ENCODE assay signal across 11 mouse cellular contexts in the genomic region with DNA sequence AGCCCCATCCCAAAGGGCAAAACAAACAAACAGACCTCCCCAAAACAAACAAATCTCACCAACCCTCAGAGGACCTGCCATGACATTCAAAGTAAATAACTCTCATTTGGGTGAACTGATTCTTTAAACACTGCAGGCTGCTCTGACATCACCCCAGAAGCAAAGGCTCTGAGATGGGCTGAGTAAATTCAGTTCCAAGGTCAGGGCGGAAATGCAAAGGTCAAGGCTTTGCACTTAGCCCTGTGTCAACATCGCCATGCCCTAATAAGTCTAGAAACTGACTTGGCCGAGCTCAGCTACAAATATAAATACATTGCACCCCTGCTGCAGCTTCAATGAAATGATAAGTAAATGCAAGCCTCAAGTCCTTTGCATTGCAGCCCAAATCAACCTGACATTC.
DNase-seq lines count a peak whose midpoint lies in the region; ATAC-seq and TF ChIP-seq lines count a peak whose summit lies in the region.
"Had no signal": no experiment of that assay in that cellular context is flagged by ENCODE, and none has a peak within 500 bp of the region (broad histone marks: within the 10 kb centered on the region; RNA-seq: fewer than 3 reads in every experiment).

No protein-coding gene starts in this region.

- H3K27me3 ChIP-seq in kidney, postnatal 0 days (ENCODE audit: insufficient read depth, low read length): no peaks in the 10 kb centered on the region
- no peaks in the 10 kb centered on the region for H3K27me3 ChIP-seq in liver, postnatal 0 days (ENCODE audit: insufficient read depth, low read length)
- no peaks in the 10 kb centered on the region for H3K27me3 ChIP-seq in cerebellum, adult 2 months (ENCODE audit: control insufficient read depth, insufficient read depth, low read length)
- no peaks in the 10 kb centered on the region for H3K27me3 ChIP-seq in midbrain, embryonic 14.5 days (ENCODE audit: control insufficient read depth, insufficient read depth, low read length)
- H3K27me3 ChIP-seq: neural tube, embryonic 12.5 days had no signal

- no peaks in the 10 kb centered on the region for H3K36me3 ChIP-seq in kidney, postnatal 0 days (ENCODE audit: insufficient read depth, low read length)
- H3K36me3 ChIP-seq in liver, postnatal 0 days (replicated peaks; ENCODE audit: insufficient read depth, low read length): no peaks in the 10 kb centered on the region
- no peaks in the 10 kb centered on the region for H3K36me3 ChIP-seq in midbrain, embryonic 14.5 days (ENCODE audit: control insufficient read depth, insufficient read depth, low read length)
- H3K36me3 ChIP-seq: midbrain, embryonic 10.5 days; neural tube, embryonic 12.5 days had no signal

- ATAC-seq in kidney, postnatal 0 days (replicated peaks; ENCODE audit: low FRiP score, low read depth): no peak; the same call in 1 of the 2 replicates
- peak; percentile 48; the same call in 1 of the 2 replicates for ATAC-seq in liver, postnatal 0 days
- ATAC-seq in midbrain, embryonic 14.5 days (ENCODE audit: low FRiP score, low TSS enrichment): no peak

- peak; percentile 63 for DNase-seq in R1 (ENCODE audit: low read depth, low spot score)
- peak; percentile 31 to 57 for DNase-seq in adrenal gland, adult 18-20 months (ENCODE audit: low spot score in 2 of 2)
- DNase-seq in kidney, postnatal 0 days (ENCODE audit: low spot score): peak; percentile 57
- DNase-seq in liver, postnatal 0 days: peak; percentile 29
- DNase-seq in left cerebral cortex, adult 2 months (ENCODE audit: extremely low spot score in 1 of 2, low spot score in 2 of 2): no peak
- DNase-seq in cerebellum, adult 2 months: no peak
- DNase-seq in midbrain, embryonic 14.5 days: no peak
- DNase-seq in c-Kit-positive CD71-positive TER-119-positive erythroid progenitor cells, embryonic 14.5 days (ENCODE audit: low spot score): no peak
- DNase-seq: cerebellum, adult 9-11 months had no signal

- TF ChIP-seq CTCF in kidney, postnatal 0 days (IDR thresholded peaks at IDR 0.05; ENCODE audit: low read depth): no peak
- no peak for TF ChIP-seq CTCF in liver, postnatal 0 days (IDR thresholded peaks at IDR 0.05; ENCODE audit: low read depth)
- TF ChIP-seq CTCF in left cerebral cortex, adult 2 months (IDR thresholded peaks at IDR 0.05): no peak
- no peak for TF ChIP-seq CTCF in cerebellum, adult 2 months (IDR thresholded peaks at IDR 0.05; ENCODE audit: borderline replicate concordance, insufficient read depth, low read depth, low read length)

- TF ChIP-seq POLR2A in cerebellum, adult 2 months (IDR thresholded peaks at IDR 0.05; ENCODE audit: borderline replicate concordance, insufficient read depth, low read length): no peak

- peaks cover 23% of the 10 kb centered on the region for H3K4me1 ChIP-seq in kidney, postnatal 0 days (replicated peaks; ENCODE audit: insufficient read depth, low read length)
- no peaks in the 10 kb centered on the region for H3K4me1 ChIP-seq in liver, postnatal 0 days (ENCODE audit: insufficient read depth)
- no peaks in the 10 kb centered on the region for H3K4me1 ChIP-seq in cerebellum, adult 2 months (ENCODE audit: control insufficient read depth, insufficient read depth, low read length)
- H3K4me1 ChIP-seq in midbrain, embryonic 14.5 days (ENCODE audit: control insufficient read depth, insufficient read depth, low read length): peaks cover 33% of the 10 kb centered on the region

- no peak overlapping the region for H3K27ac ChIP-seq in kidney, postnatal 0 days
- H3K27ac ChIP-seq in liver, postnatal 0 days (ENCODE audit: low read depth): peak overlapping the region; percentile 70
- H3K27ac ChIP-seq in left cerebral cortex, adult 2 months: no peak overlapping the region
- no peak overlapping the region for H3K27ac ChIP-seq in cerebellum, adult 2 months (ENCODE audit: insufficient read depth, low read length)
- no peak overlapping the region for H3K27ac ChIP-seq in midbrain, embryonic 14.5 days (replicated peaks; ENCODE audit: low read depth, low read length)
- H3K27ac ChIP-seq: neural tube, embryonic 12.5 days had no signal

- no peak overlapping the region for H3K4me2 ChIP-seq in kidney, postnatal 0 days (ENCODE audit: low read length)
- peak overlapping the region; percentile 16; the same call in 1 of the 2 replicates for H3K4me2 ChIP-seq in liver, postnatal 0 days (ENCODE audit: low read depth, low read length)
- no peak overlapping the region for H3K4me2 ChIP-seq in midbrain, embryonic 14.5 days (ENCODE audit: low read length)
- H3K4me2 ChIP-seq: neural tube, embryonic 12.5 days had no signal

- no peaks in the 10 kb centered on the region for H3K9me3 ChIP-seq in kidney, postnatal 0 days (replicated peaks; ENCODE audit: low read length)
- H3K9me3 ChIP-seq in liver, postnatal 0 days (ENCODE audit: low read length): no peaks in the 10 kb centered on the region
- H3K9me3 ChIP-seq in midbrain, embryonic 14.5 days (ENCODE audit: control insufficient read depth, low read length): no peaks in the 10 kb centered on the region
- H3K9me3 ChIP-seq: midbrain, embryonic 10.5 days; neural tube, embryonic 12.5 days had no signal

- intact Hi-C loops in left cerebral cortex, adult 2 months (cut with DNase I): no loop called here

- TF ChIP-seq EP300 in liver, postnatal 0 days (IDR thresholded peaks at IDR 0.05; ENCODE audit: low read depth): no peak

- no peak overlapping the region for H3K4me3 ChIP-seq in kidney, postnatal 0 days (replicated peaks; ENCODE audit: low read depth, low read length)
- H3K4me3 ChIP-seq in liver, postnatal 0 days (ENCODE audit: low read depth, low read length): no peak overlapping the region
- H3K4me3 ChIP-seq in left cerebral cortex, adult 2 months: no peak overlapping the region
- no peak overlapping the region for H3K4me3 ChIP-seq in cerebellum, adult 2 months (replicated peaks; ENCODE audit: insufficient read depth, low read depth, low read length)
- no peak overlapping the region for H3K4me3 ChIP-seq in midbrain, embryonic 14.5 days (replicated peaks; ENCODE audit: low read depth, low read length)
- H3K4me3 ChIP-seq: midbrain, embryonic 10.5 days; neural tube, embryonic 12.5 days had no signal

- 25% methylated on average over 3 of the region's 3 CpGs for WGBS in kidney, postnatal 0 days
- WGBS in liver, postnatal 0 days (ENCODE audit: insufficient replicate concordance): 39% methylated on average over 3 of the region's 3 CpGs
- 82% methylated on average over 3 of the region's 3 CpGs for WGBS in cerebellum, adult 2 months
- WGBS in midbrain, embryonic 14.5 days: 48% methylated on average over 3 of the region's 3 CpGs

- H3K9ac ChIP-seq in kidney, postnatal 0 days (ENCODE audit: low read depth, low read length): no peak overlapping the region
- H3K9ac ChIP-seq in liver, postnatal 0 days (replicated peaks): no peak overlapping the region
- no peak overlapping the region for H3K9ac ChIP-seq in midbrain, embryonic 14.5 days (replicated peaks; ENCODE audit: low read length)
- H3K9ac ChIP-seq: neural tube, embryonic 12.5 days had no signal

Comparison
In these comparisons a context has a peak if more than half of its experiments do, and no peak if none do; other contexts are left out.
1. DNase-seq: peak in R1 (single experiment), adrenal gland, adult 18-20 months (2 of 2), kidney, postnatal 0 days (single experiment) and liver, postnatal 0 days (single experiment); none in left cerebral cortex, adult 2 months (0 of 2), cerebellum, adult 2 months (0 of 2), midbrain, embryonic 14.5 days (single experiment) and c-Kit-positive CD71-positive TER-119-positive erythroid progenitor cells, embryonic 14.5 days (single experiment).